Mouse (Mus musculus) gonadal fat pad, adult 2 months (tissue): Measurements from ENCODE around the gene Rec114. TPM values are rescaled to one million over a fixed set of nuclear protein-coding genes. Genes with fewer than 3 reads are reported as not detected.

Source experiments
- DNase-seq: peaks from one replicate; pipeline ENCODE4 v3.0.0-alpha.2; 2012; ENCODE audit warnings: low read depth
- polyA plus RNA-seq: library from polyadenylated mRNA; depleted of rRNA; stranded (reverse); fragments of >200 nt; gene quantifications from 2 replicates; pipeline ENCODE4 v1.2.3, GENCODE M21; 2012; rRNA removed

The Rec114 gene
- 1.1 and 2.0 TPM in 2 replicates for polyA plus RNA-seq

GRCm38 (mm10) chr9:58743702-58744248, at the start of gene Rec114:
Gene Rec114, minus strand, starts transcription at chr9:58743964.
- no peak for DNase-seq

DNA sequence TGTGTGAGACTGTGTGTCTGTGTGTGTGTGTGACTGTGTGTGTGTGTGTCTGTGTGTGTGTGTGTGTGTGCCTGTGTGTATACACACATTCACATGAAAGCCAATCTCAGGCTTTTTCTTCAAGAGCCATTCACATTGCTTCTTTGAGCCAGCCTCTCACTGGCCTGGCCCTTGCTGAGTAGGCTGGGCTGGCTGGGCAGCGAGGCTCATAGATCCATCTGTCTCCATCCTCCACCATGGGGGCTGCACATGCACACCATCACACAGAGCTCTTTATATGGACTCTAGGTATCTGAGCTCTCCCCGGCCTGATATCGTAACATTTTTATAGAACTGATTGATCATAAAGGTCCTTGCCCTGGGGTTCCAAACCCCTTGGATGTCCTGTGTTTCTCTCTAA, 45.7 kb upstream of the Rec114 start:
- DNase-seq: no peak

- DNase-seq: no peak
Measured at GRCm38 (mm10) chr9:58775363-58775762, 31.6 kb upstream of the Rec114 start.

DNA sequence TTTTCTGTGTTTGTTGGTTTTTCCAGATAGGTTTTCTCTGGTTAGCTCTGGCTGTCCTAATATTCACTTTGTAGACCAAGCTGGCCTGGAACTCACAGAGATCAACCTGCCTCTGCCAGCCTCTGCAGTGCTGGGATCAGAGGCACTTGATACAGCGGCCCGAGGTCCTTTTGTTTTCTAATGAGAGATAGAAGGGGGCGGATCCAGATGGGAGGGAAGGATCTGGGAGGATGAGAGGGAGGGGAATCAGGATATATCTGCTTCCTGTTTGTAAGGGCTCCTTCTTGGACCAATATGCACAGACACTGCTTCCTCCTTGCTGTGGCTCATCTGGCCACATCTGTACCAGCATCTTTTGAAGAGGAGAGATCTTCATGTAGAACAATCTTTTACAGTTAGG, 31.0 kb upstream of the Rec114 start:
- no peak for DNase-seq

DNA sequence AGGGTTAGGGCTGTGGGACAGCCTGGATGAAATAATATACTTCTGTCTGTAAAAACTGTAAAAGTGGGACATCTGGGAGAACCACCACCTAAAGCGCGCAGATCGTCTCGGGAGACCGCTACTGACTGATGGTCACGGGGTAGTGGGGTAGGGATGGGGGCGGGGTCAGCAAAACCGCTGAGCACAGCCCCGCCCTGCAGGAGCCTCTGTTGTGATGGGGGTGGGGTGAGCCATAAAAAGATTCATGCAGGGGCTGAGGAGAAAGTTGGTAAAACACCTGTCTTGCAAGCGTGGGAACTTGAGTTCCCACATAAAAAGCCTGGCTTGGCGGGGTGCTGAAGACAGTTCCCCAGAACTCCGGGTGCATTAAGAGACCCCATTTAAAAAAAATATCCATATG, 26.2 kb upstream of the Rec114 start:
- no peak for DNase-seq

- DNase-seq: no peak
Measured at GRCm38 (mm10) chr9:58766959-58767955, 23.5 kb upstream of the Rec114 start.

DNA sequence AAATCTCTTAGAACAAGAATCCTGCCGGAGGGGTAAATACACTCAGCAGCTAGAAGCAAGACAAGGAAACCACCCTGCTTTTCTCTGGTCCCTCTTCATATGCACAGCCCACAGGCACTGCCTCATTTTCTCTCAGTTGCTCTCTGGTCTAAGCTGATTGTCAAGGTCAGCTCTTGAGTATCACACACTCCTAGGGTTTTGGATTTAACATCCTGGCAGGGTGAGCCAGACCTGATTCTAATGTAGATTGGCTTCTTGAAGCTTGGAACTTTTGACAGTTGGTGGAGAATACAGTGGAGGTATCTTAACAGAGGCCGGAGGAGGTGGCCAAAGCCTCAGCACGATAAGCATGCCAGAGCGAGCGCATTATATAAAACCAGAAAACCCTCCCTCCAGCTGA, 20.6 kb upstream of the Rec114 start:
- no peak for DNase-seq

DNA sequence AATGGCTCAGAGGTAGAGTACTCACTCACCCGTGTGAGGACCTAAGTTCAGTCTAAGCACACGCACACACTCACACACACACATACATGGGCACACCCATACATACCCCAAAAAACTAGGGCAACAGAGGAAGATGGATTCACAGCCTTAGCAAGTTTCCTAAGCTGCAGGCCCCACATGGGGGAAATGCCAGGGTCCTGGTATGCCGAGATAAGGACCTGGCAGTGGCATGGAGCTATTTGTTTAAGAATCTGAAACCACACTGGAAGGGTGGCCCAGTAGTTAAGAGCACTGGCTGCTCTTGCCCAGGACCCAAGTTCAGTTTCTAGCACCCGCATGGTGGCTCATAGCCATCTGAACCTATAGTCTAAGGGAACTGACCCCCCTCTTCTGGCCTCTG, 19.4 kb upstream of the Rec114 start:
- no peak for DNase-seq

GRCm38 (mm10) chr9:58762086-58762485, 18.3 kb upstream of the Rec114 start:
- no peak for DNase-seq

DNA sequence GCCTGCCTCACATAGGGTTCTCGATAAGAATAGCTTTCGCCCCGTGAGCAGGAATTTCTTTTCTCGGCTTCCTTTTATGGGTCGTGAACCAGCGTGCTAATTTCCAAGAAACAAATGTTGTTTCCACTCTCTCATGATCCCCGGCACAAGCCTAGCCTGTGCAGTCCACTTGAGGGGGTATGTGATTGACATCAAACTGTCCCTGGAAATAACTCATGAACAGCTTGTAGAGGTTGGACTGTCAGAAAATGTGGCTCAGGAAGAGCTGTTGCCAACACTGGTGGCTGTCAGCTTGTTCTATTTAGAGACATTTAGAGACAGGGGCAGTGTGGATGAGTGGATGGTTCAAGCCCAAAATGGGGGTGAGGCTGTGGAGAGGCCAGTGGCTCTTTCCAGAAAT, 15.0 kb upstream of the Rec114 start:
- no peak for DNase-seq

DNA sequence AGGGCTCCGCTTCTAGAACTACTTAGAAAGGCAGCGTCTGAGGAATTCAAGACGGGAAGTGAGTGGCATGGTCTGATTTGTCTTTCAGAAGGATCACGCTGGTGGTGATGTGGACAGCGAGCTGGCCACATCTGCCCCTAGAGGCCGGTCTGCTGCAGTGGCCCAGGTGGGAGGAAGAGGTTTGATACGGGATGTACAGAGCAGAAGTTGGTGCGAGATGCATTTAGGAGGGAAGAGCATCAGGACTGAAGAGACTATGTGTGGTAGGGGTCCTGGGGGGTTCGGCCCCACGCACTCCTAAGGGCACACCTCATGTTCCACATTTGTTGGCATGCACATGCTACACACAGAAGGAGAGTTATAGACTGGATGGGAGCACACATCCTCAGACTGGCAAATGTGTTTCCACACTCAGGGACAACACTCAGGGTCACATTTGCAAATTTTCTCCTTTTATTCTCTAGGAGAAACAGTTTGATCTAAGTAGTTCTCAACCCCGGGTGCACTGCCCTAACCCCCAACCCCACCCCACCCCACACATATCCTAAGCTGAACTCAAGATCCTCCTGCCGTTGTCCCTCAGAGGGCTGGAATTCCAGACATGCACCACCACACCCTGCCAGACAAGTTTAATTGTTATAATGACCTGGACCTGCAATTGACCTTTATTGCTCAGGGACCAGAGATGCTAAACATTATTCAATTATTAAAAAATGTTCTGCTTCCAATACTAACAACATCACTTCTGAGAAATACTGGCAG, 12.8 kb upstream of the Rec114 start:
- no peak for DNase-seq

GRCm38 (mm10) chr9:58753606-58754005, 9.8 kb upstream of the Rec114 start:
- no peak for DNase-seq

DNA sequence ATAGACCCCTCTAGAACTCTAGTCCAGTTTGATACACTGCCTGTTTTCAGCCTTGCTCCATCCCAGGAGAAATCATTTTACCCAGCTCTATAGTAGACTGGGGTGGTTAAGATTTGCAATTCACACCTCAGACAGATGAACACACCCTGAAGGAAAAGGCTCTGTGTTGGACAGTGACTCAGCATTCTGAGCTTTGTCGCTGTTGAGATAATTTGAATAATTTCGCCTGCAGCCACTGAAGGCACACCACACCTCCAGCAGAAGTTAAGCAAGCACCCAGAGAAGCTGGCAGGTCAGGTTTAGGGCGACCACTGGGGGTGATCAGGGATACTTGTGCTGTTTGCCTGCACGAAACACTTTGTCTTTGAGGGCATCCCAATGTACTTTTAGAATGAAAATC, 4.4 kb upstream of the Rec114 start:
- no peak for DNase-seq

- DNase-seq: no peak
Measured at GRCm38 (mm10) chr9:58747328-58747755, 3.6 kb upstream of the Rec114 start.

DNA sequence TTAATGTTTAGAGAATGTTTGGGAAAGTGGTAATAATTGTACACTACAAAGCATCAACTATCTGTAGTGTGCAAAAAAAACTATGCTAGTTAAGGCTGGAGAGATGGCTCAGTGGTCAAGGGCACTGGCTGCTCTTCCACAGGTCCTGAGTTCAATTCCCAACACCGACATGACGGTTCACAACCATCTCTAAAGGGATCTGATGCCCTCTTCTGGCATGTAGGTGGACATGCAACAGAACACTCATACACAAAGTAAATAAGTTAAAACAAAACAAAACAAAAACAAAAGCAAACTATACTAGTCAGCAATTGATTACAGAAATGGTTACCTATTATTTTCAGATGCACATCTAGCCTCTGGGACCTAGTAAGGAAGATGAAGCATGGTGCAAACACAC, 1.1 kb downstream of the Rec114 start:
- no peak for DNase-seq

GRCm38 (mm10) chr9:58741369-58741768, 2.4 kb downstream of the Rec114 start:
- DNase-seq: no peak

GRCm38 (mm10) chr9:58739791-58740190, 4.0 kb downstream of the Rec114 start:
- DNase-seq: no peak

GRCm38 (mm10) chr9:58723165-58723564, 20.6 kb downstream of the Rec114 start:
- no peak for DNase-seq

- DNase-seq: no peak
Measured at GRCm38 (mm10) chr9:58722151-58722550, 21.6 kb downstream of the Rec114 start.

DNA sequence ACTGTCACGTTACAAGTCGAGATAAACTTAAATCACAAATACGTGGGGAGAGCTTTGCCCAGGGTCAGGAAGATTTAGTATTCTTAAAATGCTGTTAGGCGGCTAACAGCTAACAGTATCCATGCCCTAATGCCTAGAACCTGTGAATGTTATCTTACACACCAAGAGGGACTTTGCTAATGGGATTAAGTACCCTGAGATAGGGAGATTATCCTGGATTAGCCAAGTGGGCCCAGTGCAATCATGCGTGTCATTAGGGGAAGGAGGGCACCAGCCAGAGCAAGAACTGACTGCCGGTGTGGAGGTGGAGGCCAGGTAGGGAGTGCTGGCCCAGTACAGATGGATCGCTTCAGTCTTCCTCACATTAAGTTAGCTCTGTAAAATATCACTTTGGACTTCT, 22.7 kb downstream of the Rec114 start:
- no peak for DNase-seq

DNA sequence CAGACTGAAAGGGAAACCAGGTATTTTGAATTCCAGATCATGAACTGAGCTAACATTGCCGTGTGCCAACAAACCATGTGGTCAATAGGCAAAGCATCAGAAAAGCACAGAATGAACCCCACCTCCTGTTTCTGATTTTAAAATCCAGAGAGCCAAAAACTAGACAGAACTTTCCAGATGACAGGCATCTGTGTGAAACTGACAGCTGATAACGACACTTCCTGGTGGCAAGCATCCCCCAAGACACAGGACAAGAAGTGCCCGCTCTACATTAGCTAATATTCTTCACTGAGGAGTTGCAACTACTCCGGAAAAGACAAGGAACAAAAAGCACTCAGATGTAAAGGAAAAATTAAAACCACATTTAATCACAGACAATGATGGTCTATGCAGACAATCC, 23.6 kb downstream of the Rec114 start:
- no peak for DNase-seq

GRCm38 (mm10) chr9:58719471-58719870, 24.3 kb downstream of the Rec114 start:
- no peak for DNase-seq
